Mouse (Mus musculus) urinary bladder, adult 18-20 months (tissue): ENCODE measurements at regions not wholly inside any gene's neighbourhood (a gene's known extent, or its start where the extent isn't known, plus 50 kb on each side); places are given as distances from the start of the nearest gene placed in this dataset.

ENCODE experiments used
- DNase-seq, 2 experiments: peaks; one replicate each; pipeline ENCODE4 v3.0.0; 2022; ENCODE audit warnings: low spot score in 2 of 2, mixed read lengths in 2 of 2

GRCm38 (mm10) chr7:40670401-40670800 lies 227.7 kb upstream of the Vstm2b start:
- DNase-seq = no peak

DNA sequence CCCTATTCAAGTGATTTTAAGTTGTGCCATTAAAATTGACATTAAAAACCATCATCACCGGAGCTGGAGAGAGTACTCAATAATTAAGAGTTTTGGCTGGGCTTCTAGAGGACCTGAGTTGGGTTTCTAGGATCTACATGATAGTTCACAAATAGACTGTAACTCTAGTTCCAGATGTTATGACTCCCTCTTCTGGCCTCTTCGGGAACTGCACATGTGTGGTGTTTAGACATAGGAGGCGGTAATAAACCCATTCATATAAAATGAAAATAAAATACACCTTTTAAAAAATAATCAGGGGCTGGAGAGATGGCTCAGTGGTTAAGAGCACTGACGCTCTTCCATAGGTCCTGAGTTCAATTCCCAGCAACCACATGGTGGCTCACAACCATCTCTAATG lies 227.1 kb upstream of the Vstm2b start:
- DNase-seq = no peak

DNA sequence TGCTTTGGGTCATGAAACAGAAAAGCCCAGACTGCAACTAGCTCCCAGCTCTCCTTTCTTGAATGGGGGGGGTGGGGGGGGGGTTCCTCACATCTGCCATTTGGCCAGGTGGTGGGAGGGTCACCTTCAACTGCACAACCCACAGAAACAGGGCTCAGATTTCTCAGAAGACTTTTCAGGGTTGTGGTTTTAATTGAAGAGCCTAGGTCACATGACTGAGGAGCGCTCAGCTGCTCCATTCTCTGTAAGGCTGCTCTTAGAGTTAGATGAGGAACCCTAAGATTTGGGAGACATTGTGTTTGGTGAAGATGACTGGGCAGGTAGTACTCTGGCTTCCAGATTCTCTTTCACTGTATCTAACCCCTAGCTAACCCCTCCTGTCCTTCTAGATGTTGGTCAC lies 225.8 kb upstream of the Vstm2b start:
- DNase-seq = no peak

GRCm38 (mm10) chr7:40674397-40674796 lies 223.7 kb upstream of the Vstm2b start:
- DNase-seq = no peak

DNA sequence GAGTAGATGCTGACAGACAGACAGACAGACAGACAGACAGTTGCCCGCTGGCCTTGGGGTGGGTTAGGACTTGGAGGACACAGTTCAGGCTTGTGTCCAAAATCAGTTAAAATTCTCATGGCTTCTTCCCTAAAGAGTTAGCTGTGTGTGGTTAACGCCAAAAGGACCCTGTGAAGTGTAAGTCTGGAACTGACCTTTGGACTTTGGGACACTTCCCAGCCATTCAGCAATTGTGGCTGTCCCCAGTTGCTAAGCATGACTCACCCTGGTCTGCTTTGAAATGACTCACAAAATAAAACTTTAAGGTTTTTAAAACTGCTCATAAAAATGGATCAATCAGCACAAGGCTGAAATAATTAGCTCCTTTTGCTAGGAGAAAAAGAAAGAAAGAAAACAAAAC lies 220.5 kb upstream of the Vstm2b start:
- no peak for DNase-seq

DNA sequence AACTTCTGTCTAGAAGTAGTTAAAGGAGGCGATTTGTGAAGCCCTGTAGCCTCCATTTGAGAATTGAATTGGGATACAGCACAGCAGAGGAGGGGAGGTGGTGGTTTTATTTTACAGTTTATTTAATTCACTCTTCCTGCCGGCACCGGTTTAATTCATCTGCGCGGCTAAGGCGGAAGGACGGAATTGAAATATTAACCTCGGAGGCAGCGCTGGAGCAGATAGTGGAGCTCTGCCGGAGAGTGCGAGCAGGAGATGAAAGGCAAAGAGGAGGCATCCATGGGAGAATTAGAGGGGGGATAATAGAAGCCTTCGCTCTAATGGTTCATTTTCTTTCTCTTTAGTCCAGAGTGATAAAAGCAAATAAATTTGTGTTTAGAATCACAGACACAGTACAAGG lies 217.6 kb upstream of the Vstm2b start:
- no peak for DNase-seq

GRCm38 (mm10) chr7:40680993-40681392 lies 217.1 kb upstream of the Vstm2b start:
- no peak for DNase-seq

DNA sequence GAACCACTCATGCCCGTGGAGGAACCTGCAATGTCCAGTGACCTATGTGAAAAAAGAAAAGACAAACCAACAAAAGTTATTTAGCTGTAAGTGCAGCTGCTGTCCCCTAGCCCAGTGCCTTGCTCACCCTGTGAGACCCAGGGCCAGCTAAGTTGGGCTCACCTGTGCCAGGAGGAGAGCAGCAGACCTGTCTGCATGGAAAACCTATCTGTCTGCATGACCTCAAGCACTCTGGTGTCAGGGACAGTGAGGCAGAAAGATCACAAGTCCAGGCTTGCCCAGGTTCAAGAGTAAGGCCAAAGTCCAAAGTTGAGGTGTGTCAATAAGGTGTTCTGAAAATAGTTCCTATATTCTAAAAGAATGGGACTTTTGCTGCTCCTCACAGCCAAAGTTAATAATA lies 215.0 kb upstream of the Vstm2b start:
- no peak for DNase-seq

DNA sequence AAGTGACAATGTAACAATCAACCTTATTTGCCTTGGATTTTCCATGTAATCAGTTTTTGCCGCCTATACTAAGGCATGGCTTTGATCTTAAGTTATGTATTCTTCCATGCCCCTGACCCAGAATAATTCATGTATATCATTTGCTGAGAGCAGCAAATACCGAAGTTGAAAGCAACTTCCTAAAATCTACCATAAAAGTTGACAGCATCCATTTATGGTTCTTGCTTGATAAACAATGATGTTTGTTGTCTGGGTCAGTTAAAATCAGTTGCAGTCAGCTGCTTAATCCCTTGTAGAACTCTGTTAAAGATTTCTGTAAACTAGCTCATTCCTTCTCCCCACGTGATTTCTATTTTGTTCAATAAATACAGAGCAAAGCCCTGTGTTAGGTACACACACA lies 214.5 kb upstream of the Vstm2b start:
- DNase-seq = no peak

DNA sequence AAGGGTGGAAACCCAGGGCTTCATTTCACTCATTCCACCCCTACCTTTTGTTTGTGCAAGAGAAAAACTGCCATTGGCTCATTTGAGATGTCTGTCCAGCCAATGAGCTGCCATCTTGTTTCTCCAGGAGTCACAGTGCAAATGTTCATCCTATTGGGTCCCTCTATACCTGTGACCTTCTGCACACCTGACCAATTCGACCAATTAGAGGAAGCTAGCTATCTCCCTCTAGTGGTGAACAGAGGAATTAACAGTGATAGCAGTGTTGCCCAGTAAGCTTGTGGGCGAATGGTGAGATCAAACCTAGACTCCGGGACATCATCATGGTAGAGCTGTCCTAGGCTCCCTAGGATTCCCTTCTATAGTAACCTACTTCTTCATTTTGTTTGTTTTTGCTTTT lies 211.1 kb upstream of the Vstm2b start:
- no peak for DNase-seq

GRCm38 (mm10) chr7:40688546-40688945 lies 209.6 kb upstream of the Vstm2b start:
- no peak for DNase-seq

DNA sequence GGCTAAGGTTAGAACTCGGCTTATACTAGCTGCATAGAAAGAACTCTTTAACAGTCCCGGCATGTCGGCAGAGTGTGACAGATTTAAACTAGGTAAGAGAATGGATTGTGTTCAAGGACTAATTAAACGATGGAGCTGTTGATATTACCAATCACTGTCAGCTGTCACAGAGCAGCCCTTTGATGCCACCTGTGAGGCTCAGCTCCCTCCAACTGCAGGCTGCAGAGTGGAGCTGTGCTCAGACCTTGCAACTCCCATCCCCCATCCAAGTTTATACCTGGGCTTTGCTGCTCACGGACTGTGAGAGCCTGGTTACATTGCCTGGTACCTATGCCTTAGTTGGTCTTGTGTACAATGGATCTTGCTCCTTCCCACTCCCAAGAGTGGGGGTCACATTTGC lies 204.4 kb upstream of the Vstm2b start:
- no peak for DNase-seq

GRCm38 (mm10) chr7:40697551-40697950 lies 200.6 kb upstream of the Vstm2b start:
- DNase-seq = no peak

DNA sequence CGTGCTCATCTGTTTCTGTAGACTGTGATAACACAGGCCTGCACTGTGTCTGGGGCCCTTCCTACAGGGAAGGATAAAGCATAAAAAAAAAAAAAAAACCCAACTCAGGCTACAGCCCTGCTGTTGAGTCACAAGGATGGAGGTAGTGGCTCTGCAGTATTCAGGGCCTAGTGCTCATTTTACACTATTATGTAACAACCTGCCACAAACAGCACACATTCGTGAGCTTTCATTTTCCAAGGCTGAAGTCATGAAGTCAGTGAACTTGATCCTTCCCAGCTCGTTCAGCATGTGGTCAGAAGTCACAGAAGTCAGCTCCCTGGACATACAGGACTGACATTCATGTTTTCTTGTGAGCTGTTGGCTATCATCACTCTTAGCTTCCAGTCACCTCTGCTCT lies 199.8 kb upstream of the Vstm2b start:
- DNase-seq = no peak

DNA sequence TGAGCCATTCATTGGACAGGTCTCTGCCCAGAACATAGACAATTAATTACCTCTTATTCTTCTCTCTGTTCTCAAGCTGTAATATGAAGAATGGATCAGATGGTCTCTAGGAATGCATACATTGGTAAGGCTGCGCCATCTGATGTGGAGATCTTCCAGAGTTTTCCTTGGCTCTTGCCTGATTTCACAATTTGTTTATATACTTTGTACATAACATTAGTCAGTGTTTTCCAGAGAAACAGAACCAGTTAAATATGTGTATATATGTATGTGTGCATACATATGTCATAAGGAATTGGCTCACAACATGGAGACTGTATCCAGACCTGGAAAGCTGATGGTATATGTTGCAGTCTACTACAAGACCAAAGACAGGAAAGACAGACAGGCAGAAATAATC lies 198.5 kb upstream of the Vstm2b start:
- DNase-seq = no peak

GRCm38 (mm10) chr7:40700656-40701055 lies 197.5 kb upstream of the Vstm2b start:
- DNase-seq = no peak

DNA sequence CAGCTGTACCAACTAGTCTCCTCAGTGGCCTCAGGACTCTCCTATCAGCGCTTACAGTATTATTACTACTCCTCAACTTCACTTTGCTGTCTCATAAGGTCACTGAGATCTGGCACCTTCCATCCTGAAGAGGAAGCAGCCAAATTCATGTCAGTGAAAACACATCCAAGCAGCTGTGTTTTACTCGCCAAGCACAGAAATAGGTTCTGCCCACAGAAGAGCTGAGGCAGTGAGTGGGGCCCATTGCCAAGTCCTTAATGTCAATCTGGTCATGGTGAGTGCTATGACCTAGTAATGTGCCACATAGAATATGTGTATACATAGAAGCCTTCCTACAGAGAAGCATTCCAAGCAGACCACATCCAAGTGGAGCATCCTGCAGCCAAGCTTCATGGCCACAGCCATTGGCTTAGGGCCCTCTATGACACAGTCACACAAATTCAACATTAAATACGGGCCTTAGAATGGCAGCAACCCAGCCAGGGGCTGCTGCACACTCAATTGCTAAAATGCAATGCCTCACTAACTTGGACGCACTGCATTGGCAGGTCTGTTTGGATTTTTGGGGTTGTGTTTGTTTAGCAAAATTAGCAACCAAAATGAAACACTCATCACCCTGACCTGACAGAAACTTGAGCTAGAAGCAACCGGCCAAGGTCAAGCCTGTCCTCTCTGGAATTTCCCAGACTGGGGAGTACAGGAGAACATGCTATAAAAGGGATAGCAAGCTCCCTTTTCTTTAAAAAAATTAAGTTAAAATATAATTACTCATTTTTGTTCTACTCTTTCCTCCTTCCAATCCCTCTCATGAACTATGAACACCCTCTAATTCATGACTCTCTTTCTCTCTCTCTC lies 195.7 kb upstream of the Vstm2b start:
- DNase-seq = no peak

DNA sequence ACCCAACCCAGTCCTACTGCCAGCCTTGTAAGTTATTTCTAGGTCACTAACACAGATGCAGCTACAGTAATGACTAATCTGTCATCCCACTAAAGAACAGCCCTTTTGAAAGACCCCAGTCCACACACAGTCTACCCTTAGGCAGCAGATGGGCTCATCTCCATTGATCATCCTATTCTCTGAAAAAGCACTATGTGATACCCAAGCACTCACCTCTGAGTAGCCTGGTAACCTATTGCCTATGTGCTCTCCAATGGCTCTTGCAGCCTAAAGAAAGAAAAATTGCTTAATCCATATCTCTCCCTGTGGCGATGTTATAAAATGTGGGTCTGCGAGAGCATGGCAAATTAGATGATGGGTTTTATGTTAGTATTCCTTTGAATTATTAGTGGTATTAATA lies 189.9 kb upstream of the Vstm2b start:
- DNase-seq = no peak

DNA sequence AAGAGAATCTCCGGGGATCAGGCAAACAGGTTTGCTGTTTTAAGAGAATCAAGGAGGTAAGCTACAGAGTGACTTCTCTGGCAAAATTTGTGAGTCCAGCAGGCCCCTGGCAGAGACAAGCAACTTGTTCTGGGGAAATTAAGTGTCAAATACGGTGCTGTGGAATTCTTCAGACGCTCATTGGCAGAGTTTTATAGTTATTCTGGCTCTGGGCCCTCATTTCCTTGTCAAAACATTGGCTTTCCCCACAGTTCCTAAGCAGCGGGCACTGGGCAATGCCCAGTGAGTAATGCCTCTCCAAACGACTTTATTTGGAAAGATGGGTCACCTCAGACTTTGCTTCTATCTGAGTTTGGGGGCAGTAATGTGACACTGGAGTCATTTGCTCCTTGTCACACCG lies 180.1 kb upstream of the Vstm2b start:
- DNase-seq = no peak

GRCm38 (mm10) chr7:40736971-40737468 lies 161.1 kb upstream of the Vstm2b start:
- no peak for DNase-seq

- DNase-seq = no peak
These were observed 160.6 kb upstream of the Vstm2b start for GRCm38 (mm10) chr7:40737496-40737895.

GRCm38 (mm10) chr7:40738174-40738573 lies 160.0 kb upstream of the Vstm2b start:
- no peak for DNase-seq

GRCm38 (mm10) chr7:40742553-40743151 lies 155.5 kb upstream of the Vstm2b start:
- no peak for DNase-seq
